Mouse (Mus musculus) layer of hippocampus, adult 18-20 months (tissue): ENCODE measurements around the gene Rgl1. TPM values are rescaled to one million over a fixed set of nuclear protein-coding genes. Genes with fewer than 3 reads are reported as not detected.
A peak's percentile ranks its signal among the peaks of the same experiment; 100 is the strongest.
"Not testable (repeated sequence)": the region's sequence is repeated elsewhere in the genome, so short reads cannot be mapped to it uniquely, and the experiment has no call there.

ENCODE experiments used
- DNase-seq, 2 experiments: peaks; one replicate each; pipeline ENCODE4 v3.0.0; 2022; ENCODE audit warnings: low spot score in 2 of 2
- total RNA-seq, 2 experiments: library from RNA; stranded (reverse); gene quantifications; 2 replicates each; pipeline ENCODE4 v1.2.3; 2021

The Rgl1 gene
- total RNA-seq, 2 experiments from 2014 or later = 114 to 119 TPM

DNA sequence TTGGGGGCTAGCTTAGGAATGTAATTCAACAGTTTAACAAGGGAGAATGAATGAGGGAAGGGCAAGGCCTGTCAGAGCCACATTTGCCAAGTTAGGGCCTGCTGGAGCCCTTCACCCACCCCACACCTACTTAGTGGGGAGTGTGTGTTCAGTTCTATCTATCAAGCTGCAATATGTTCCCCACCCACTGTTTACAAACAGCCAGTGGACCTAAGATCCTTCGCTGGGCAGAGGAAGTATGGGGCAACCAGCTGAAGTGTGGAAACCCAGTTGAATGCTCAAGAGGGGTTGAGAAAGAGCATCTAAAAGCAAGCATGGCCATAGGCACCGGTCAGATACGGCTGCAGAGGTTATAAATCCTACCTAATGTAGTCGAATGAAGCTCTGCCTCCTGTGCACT, 20.8 kb upstream of the Rgl1 start:
- no peak for DNase-seq

DNA sequence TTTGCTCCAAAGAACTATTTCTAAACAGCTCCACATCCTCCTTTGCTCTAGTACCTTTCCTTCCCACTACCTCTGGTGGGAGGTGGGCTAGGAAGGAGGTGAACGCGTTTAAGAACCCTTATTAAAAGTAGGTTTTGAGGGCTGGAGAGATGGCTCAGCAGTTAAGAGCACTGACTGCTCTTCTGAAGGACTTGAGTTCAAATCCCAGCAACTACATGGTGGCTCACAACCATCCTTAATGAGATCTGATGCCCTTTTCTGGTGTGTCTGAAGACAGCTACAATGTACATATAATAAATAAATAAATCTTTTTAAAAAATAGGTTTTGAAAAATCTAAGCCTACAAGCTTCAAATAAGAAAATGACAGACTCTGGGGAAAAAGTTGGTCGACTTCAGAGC, 19.3 kb upstream of the Rgl1 start:
- DNase-seq = not testable (repeated sequence)

DNA sequence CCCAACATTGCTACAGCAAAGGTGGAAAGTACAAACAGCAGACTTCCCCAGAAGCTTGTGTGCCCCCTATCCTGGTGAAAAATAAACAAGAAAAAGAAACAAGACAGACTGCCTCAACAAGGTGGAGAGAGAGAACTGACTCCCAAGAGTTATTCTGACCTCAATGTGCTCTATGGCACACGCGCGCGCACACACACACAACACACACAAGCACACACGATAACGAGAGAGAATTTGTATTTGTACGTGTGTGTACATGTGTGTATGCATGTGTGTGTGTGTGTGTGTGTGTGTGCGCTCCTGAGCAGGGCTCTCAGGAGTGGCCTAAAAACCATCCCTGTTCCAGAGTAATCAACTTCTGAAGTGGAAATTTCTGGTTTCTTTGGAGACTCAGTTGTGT, 18.5 kb upstream of the Rgl1 start:
- DNase-seq = no peak

DNA sequence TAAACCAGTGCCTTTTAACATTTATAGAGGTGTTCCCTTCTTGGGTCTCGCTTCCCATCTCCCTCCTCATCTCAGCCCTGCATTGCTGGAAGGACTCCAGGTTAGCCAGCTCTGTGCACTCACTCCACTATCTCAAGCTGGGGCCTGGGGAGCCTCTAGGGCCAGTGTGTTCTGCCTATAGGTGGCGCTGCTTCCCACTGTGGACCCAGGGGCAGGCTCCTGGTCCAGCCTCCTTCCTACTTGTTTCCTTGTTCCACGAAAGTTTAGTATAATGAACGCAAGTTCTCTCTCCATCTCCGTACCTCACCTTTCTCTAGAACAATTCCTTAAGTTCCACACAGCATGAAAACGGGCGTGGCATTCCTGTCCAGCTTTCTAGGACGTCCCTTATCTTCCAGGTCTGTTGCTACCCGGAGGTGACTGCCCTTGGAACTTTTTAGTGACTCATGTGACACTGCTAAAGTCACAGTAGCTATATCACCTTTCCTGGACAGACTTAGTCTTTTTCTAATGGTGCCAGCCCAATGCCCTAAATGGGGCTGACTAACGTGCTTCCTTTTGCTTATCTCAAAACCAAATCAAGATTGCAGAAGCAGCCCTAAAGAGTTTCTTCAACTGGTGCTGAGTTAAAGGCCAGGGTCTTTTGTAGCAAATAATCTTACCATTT, 13.1 kb upstream of the Rgl1 start:
- DNase-seq = peak; percentile 51 to 82

DNA sequence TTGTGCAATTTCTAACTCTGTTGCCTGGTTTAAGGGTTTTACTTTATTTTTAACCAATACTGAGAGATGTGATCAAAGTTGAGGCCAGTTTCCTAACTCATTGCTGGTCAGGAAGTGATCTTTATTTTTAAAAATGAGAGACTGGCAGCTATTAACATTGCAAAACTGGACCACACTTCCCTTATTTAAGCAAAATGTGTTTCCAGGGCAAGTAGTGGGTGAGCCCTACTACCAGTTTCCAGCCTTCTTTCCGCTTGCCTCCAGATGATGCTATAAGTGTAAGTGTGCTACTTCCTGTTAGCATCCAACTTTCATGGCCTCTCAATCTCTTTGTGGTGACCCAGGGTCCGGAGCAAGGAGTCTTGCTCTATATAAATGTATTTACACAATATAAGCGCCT, 8.4 kb upstream of the Rgl1 start:
- not testable (repeated sequence) for DNase-seq

DNA sequence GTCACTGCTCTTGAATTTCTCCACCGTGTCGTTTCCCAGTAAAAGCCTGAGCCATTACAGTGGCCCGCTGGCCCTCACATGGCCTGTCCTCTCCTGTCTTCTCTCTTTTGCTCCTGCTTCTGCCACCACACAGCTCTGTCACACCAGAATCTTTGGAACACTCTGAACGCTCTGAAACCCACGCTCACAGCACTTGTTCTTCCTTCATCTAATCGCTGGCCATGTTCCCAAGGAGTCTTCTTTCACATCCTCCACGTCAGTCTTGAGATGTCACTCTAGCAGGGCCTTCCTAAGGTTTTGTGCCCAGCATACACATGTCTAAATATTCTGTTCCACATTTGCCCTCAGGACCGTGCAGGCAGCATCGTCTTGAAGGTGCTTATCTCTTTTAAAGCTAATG, 4.9 kb upstream of the Rgl1 start:
- peak in 1 of 2 experiments; percentile 61 for DNase-seq

DNA sequence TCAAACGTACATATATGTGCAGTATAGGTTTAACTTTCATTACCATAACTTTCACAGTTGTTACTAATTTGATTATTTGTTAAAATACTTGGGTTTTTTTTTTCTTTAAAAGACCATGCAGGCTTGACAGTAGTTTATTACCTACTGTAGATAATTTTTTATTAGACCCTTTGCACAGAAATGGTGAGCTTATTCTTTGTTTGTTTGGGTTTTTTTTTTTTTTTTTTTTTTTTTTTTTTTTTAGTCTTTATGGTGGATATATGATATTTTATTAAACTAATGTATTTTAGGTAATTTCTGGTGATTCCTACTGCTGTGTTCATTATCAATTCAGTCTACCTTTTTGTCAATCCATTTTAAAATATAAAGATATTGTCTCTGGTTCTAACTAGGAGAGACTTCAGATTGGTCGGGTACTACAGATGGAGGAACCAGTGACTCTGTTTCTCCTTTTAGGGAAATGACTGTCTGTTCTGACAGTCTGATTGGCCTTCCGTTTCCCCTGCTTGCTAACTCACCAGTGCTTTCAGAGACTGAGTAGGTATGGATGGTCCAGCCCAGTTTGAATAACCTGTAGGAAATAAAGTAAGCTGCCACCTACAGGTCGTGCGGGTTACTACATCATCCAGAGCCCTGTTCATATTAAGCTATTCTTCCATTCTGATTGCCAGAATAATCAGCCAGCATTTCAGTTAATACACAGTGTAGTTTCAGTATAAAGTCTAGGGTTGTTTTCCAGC, 1.8 kb upstream of the Rgl1 start:
- DNase-seq = peak; percentile 82 to 97

DNA sequence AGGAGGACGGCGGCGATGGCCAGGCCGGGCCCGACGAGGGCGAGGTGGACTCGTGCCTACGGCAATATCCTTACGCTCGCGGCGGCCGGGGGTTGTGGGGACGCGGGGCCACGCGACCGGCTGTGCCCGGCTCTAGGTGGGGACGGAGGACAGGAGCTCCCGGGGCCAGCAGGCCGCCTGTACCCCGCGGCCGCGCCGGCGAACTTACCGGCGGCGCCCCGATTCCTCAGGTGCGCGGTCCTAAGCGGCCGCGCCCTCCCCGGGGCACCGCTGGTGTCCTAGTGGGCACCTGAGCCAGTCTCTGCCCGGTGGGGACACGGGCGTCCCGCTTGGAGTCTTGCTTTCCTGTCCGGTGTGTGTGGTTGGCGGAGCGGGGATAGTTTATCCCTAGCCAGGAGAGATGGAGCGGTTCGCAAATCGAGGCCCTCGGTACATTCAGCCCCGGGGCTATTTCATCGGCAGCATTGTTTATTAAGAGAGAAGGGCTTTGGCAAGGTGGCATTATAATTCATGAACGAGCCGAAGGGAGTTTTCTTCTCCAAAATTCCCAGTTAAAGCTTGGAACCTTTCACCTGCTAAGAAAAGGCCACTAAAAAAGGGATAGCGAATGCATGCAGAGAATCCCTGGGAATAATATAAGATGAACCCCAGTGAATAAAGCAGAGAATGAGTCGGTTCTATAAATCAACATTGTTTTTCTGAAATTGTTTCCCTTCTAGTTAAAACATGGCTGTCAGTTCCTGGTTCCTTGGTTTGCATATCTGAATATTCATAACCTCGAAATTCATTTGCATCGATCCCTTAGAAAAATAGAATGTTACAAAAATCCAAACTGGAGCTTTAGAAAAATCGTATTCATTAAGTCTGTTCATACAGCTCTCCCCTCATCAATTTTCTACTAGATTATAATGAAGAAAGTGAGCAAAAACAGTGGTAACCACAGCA, 925 bp upstream of the Rgl1 start:
- DNase-seq = peak in 1 of 2 experiments; percentile 30

DNA sequence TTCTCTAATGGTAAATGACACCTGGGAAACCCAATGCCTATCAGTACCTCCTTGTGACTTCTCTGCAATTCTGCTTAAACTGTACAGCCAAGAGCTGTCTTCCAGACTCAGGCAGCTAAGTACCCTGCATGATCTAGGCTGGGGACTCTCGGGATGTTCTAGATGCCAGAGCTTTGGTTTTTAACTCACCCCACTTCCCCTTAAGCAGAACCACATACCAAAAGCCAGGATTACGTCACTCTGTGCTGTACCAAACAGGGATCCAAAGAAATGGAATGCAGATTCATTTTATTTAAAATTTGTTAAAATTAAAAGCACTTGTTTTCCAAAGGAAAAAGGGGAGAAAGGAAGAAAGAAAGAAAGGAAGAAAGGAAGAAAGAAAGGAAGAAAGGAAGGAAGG, 4.4 kb downstream of the Rgl1 start:
- no peak for DNase-seq

DNA sequence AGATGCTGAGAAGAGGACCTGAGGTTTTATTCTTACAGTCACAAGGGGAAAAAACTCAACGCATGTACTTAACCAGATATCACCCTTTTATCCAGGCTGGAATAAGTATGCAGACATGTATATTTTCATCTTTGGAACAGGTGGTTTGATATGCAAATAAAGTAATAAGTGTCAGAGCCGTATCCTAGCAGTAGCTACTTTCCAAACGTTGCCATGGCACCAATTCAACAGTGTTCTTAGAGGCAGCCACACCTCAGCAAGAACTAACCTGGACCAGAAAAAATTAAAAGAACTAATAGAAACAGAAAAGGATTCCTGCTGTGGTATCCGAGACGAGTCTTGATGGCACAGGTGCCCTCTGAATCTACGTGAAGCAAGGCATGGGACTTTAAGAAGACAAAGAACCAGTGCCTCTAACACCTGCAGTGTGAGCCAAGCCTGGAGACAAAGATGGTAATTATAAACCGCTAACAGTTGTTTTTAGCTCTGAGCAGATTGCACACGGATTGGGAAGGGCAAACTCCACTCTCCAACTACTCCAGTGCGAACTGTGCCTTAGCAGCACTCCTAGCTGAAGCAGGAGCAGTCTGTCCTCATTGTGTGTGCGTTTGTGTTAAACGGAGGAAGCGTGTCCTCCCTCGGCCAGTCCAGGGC, 15.7 kb downstream of the Rgl1 start, which contains the start of gene Apobec4:
TSS of gene Apobec4 (plus strand) at position 240 of the 654 bp plus-strand sequence.
- DNase-seq = peak in 1 of 2 experiments; percentile 62

DNA sequence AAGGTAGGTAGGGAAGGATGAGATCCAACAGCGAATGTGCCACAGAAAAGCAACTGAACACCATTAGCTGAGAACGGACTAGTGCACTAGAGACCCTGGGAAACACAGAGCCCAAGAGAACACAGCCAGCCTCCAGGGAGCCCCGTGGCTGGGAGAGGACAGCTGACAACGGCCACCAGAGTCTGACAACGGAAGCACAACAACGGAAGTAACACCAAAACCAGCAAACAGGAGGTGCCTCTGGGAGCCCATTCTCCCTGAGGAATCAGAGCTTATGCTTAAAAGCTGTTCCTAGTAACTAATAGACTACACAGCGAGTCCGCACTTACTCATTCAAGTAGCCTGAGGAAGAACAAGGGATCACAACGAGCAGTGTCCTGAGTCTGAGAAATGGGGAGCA, 16.9 kb downstream of the Rgl1 start:
- no peak for DNase-seq

DNA sequence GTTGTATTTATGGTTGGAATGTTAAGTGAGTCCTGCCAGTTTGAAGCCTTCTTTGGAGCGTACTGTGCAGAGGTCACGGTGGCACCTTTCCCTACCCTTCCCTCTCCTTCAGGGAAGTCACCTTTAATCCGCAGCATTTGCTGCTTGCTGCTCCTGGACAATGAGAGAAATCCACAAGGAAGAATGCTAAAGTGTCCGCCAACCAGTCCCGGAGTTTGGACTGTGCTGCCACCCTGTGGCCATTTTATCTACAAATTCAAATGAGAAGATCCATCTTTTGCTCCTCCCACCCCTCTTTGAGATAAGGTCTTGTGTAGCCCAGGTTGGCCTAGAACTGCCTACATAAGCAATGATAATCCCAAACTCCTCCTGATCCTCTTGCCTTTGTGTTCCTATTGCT, 19.7 kb downstream of the Rgl1 start:
- DNase-seq = peak; percentile 65 to 92

DNA sequence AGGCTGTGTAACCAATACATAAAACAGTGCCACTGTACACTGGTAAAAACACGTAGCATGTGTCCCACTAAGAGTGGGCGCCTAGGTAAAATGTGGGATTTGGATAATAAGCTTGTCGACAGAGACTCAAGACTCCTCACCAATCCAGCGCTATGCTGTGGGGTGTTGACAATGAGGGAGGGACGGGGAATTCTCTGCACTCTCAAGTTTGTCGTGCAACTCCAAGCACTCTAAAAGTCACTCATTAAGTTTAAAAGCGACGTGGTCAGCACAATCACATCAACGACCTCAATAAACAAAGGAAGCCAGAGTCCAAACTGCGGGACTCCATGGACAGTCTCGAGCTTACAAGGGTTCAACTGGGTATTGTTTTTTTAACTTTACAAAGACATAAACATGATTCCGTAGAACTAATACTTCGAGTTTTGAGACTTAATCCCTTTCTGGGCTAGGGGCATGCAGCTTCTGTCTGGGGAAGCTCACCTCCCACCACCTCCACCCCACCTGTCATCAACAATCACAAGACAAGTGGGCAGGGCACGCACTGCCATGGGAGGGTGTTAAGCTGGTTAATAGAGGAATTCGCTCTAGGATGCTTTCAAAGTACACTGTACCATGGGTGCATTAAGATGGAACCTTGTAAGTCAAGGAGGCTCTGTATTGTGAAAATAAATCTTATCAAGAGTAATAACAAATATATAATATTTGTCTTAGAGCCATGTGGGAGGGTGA, 22.9 kb downstream of the Rgl1 start:
- no peak for DNase-seq

DNA sequence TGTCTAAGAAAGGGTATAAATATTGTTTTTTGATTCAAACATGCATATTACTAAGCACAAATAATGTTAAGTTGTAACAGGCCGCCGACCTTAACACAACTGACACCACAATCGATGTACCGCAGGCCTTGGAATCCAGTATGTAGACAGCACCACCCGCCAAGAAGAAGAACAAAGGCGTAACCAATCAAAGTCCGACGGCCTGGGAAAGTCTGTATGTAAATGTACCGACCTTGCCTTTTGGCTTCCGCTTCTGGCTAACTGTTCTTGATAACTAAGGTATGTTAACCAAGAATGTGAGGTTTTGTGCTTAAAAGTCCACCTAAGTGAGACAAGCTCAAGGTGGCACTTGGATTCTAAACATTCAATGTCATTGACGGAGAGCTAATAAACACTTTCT, 26.8 kb downstream of the Rgl1 start:
- no peak for DNase-seq

DNA sequence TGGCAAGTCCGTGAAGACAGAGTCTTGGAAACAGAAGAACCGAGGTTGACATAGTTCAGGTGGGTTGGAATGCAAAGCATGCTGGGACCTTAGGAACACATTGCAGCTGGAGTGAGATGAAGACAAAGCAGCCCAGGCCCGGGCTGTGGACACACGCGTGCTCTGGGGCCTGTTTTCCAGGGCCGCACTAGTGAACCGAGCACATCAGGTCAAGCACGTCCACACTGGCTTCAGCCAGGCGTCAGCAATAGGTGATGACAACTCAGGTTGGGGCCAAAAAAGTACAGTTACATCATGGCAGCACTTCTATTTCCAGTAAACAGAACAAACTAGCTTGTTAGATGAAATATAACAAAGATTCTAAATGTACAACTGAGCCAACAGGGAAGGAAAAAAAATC, 27.4 kb downstream of the Rgl1 start:
- no peak for DNase-seq

DNA sequence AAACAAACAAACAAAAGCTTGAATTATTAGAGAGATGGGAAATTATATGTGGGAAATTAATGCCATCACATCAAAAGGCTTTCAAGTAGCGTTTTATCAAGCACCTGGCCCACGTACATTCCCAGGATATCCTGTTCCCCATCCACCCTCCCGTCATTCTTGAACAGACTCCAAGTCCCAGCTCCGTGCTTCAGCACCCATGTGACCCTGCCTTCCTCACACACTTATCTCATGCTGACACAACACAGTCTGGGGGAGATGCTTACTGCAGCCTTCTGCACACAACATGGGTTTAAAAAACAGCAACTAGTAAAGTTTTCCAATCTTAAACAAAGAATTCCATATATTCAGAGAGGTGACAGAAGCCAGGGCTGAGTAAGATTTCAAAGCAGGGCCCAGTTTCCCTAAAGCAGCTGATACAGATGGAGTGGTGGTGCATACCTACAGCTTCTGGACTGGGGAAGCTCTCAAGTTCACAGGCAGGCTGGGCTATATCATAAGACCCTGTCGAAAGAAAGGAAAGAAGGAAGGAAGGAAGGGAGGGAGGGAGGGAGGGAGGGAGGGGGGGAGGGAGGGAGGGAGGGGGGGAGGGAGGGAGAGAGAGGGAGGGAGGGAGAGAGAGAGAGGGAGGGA, 38.4 kb downstream of the Rgl1 start:
- no peak for DNase-seq

DNA sequence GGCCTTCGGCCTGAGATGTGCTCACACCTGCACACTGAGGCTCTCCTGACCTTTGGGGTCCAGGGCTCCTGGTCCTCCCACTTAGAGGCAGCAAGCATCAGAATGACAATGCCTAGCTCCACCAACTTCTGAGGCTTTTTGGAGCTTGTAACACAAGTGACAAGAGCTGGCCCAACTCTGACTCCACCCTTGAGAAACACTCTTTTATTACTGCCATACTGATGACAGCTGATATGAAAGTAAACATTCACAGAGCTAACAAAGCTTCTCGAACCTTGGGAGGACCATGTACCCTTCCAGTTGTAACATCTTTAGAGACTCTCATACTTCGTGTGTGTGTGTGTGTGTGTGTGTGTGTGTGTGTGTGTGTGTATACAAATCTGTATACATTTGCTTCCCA, 40.1 kb downstream of the Rgl1 start:
- DNase-seq = no peak

DNA sequence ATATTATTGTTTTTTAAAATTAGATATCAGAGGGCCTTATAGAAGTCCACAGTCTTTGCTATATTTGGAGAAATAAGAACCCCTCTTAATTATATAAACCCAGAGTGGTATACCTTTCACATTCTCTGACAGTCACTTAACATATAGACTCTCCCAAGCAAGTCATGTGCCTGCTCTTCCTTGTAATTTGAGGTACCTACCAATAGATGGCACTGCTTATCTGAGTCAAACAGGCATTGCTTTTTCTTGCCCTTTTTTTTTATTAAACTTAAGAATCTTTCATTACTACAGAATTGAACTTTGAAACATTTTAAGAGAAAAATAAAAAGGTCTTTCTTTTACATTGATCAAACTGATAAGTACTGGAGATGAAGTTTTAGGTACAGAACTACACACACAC, 41.9 kb downstream of the Rgl1 start:
- DNase-seq = no peak

DNA sequence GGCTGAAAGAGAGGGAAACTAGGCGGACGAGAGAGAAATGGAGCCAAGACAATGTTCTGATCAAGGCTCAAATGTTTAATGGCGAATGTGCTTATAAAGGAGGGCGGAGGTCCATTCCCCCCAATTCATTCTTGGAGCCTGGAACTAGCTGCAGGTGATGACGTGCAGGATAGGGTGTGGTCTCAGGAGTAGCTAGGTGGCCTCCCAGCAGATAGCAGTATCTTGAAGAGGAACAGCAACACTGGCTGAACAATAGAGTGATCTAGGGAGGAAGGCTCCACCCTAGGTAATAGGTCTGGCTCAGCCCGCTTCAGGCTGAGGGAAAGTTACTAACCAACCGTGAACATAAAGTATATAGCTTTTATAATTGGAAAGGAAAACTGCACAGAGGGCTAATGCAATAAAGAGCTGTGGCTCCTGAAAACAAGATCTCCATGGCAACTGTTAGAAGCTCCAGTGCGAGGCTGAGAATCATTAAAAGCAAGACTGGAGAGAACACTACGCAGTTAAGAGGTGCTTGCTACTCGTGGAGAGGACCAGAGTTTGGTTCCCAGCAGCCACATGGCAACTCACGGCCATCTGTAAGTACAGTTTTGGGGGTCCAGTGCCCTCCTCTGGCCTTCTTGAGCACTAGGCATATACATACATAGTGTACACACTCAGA, 44.5 kb downstream of the Rgl1 start:
- no peak for DNase-seq

DNA sequence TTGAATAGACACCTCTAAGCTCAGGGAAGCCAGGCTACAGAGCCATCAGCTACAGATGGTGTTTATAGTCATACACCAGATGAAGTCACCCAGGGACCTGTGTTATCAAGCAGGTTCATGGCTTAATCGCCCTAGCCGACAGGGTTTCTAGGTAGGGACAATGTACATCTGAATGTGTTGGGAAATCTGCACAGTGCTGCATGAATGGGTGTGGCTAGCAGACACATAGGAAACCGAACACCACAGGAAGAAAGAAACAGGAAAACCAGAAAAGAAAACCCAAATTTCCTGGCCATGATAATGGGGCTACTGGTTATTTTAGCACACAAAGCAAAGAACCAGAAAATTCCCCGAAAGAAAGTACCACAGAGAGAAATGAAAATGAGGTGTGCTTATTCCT, 45.2 kb downstream of the Rgl1 start:
- DNase-seq = no peak
